ENCODE assay signal across 22 mouse cellular contexts in the genomic region with DNA sequence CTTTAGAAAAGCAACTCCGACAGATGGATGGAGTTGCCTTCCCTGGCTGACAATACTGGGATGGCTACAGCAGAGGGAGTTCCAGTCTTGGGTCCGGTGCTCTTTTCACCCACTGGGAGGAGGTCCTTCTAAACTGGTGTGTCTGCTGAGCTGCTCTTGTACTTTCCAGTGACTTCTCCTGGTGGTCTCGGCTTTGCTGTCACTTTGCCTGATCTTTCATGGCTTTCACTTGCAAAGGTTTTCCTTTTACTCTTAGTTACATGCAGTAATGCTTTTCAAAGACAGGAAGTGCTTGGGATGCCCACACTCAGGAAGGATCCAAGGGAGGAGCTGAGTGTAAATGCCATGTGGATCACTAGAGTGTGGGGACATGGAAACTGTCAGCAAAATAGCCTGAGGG. TPM values are rescaled to one million over a fixed set of nuclear protein-coding genes. Genes with fewer than 3 reads are reported as not detected.
DNase-seq lines count a peak whose midpoint lies in the region; ATAC-seq and TF ChIP-seq lines count a peak whose summit lies in the region.
"Had no signal": no experiment of that assay in that cellular context is flagged by ENCODE, and none has a peak within 500 bp of the region (broad histone marks: within the 10 kb centered on the region; RNA-seq: fewer than 3 reads in every experiment).

No protein-coding gene starts in this region.

- H3K9me3 ChIP-seq in heart, embryonic 10.5 days: no peaks in the 10 kb centered on the region
- H3K9me3 ChIP-seq in midbrain, postnatal 0 days (ENCODE audit: low read length): no peaks in the 10 kb centered on the region
- H3K9me3 ChIP-seq in midbrain, embryonic 11.5 days (ENCODE audit: control insufficient read depth, low read length): no peaks in the 10 kb centered on the region
- no peaks in the 10 kb centered on the region for H3K9me3 ChIP-seq in embryonic facial prominence, embryonic 10.5 days
- H3K9me3 ChIP-seq: forebrain, embryonic 15.5 days; G1E; heart, embryonic 13.5 days; limb, embryonic 12.5 days; liver, embryonic 12.5 days had no signal

- peaks cover 13% of the 10 kb centered on the region for H3K36me3 ChIP-seq in heart, adult 2 months (ENCODE audit: control insufficient read depth, insufficient read depth, low read length)
- H3K36me3 ChIP-seq in heart, embryonic 10.5 days: peaks cover 72% of the 10 kb centered on the region
- H3K36me3 ChIP-seq in kidney, adult 2 months (ENCODE audit: control insufficient read depth, insufficient read depth, low read length): peaks cover 4% of the 10 kb centered on the region; the same call in 1 of the 2 replicates
- H3K36me3 ChIP-seq in midbrain, postnatal 0 days (ENCODE audit: insufficient read depth, low read length): peaks cover 32% of the 10 kb centered on the region
- peaks cover 10% of the 10 kb centered on the region for H3K36me3 ChIP-seq in midbrain, embryonic 11.5 days (ENCODE audit: control insufficient read depth, insufficient read depth, low read length)
- H3K36me3 ChIP-seq in embryonic facial prominence, embryonic 10.5 days (replicated peaks): peaks cover 87% of the 10 kb centered on the region

- H3K79me2 ChIP-seq in heart, adult 2 months (replicated peaks; ENCODE audit: control insufficient read depth, insufficient read depth, low read length): no peaks in the 10 kb centered on the region

- no peak overlapping the region for H3K9ac ChIP-seq in heart, adult 2 months (ENCODE audit: low read depth, low read length)
- H3K9ac ChIP-seq in midbrain, postnatal 0 days (replicated peaks; ENCODE audit: low read length, poor library complexity, severe bottlenecking): no peak overlapping the region
- H3K9ac ChIP-seq in midbrain, embryonic 11.5 days (ENCODE audit: low read length): no peak overlapping the region
- H3K9ac ChIP-seq: forebrain, embryonic 15.5 days; heart, embryonic 13.5 days; limb, embryonic 12.5 days; liver, embryonic 12.5 days had no signal

- DNase-seq in heart, adult 2 months: no peak
- no peak for DNase-seq in heart, embryonic 10.5 days (ENCODE audit: low spot score)
- peak; percentile 14 for DNase-seq in kidney, adult 2 months
- DNase-seq in kidney, postnatal 4 days: no peak
- no peak for DNase-seq in midbrain, postnatal 0 days (ENCODE audit: low spot score)
- DNase-seq in midbrain, embryonic 11.5 days (ENCODE audit: low spot score, missing footprints): no peak
- DNase-seq in embryonic facial prominence, embryonic 10.5 days (ENCODE audit: low spot score): no peak
- DNase-seq: adrenal gland, postnatal 10 days; cerebellum, adult 8-10 months; gastrocnemius, postnatal 36 days; kidney, adult 11 months; lung, adult 2 months; thymus, postnatal 25 days had no signal

- TF ChIP-seq POLR2A in heart, adult 2 months (IDR thresholded peaks at IDR 0.05; ENCODE audit: insufficient read depth, low read depth, low read length): no peak
- no peak for TF ChIP-seq POLR2A in kidney, adult 2 months (IDR thresholded peaks at IDR 0.05; ENCODE audit: low read depth, low read length)

- WGBS in heart, adult 2 months: 36% methylated on average over 3 of the region's 3 CpGs
- 65% methylated on average over 3 of the region's 3 CpGs for WGBS in heart, embryonic 10.5 days
- 61% methylated on average over 3 of the region's 3 CpGs for WGBS in kidney, adult 2 months
- 83% methylated on average over 3 of the region's 3 CpGs for WGBS in midbrain, postnatal 0 days
- 87% methylated on average over 3 of the region's 3 CpGs for WGBS in midbrain, embryonic 11.5 days
- WGBS in embryonic facial prominence, embryonic 10.5 days: 77% methylated on average over 3 of the region's 3 CpGs

- H3K27ac ChIP-seq in heart, adult 2 months: peak overlapping the region; percentile 64
- H3K27ac ChIP-seq in heart, embryonic 10.5 days: no peak overlapping the region
- H3K27ac ChIP-seq in kidney, adult 2 months (ENCODE audit: insufficient read depth, low read depth, low read length): peak overlapping the region; percentile 42
- no peak overlapping the region for H3K27ac ChIP-seq in midbrain, postnatal 0 days (ENCODE audit: low read depth, low read length)
- no peak overlapping the region for H3K27ac ChIP-seq in midbrain, embryonic 11.5 days (ENCODE audit: low read depth, low read length)
- H3K27ac ChIP-seq in embryonic facial prominence, embryonic 10.5 days (replicated peaks): no peak overlapping the region
- H3K27ac ChIP-seq: forebrain, embryonic 15.5 days; heart, embryonic 13.5 days; hindbrain, postnatal 0 days; kidney, postnatal 0 days; limb, embryonic 12.5 days; liver, embryonic 12.5 days; macrophage had no signal

- no peak for TF ChIP-seq EP300 in heart, adult 2 months (IDR thresholded peaks at IDR 0.05; ENCODE audit: insufficient read depth, low read depth, low read length)

- intact Hi-C loops in heart, adult 2 months (cut with DNase I): no loop called here

- no peak overlapping the region for H3K4me3 ChIP-seq in heart, adult 2 months
- no peak overlapping the region for H3K4me3 ChIP-seq in heart, embryonic 10.5 days
- no peak overlapping the region for H3K4me3 ChIP-seq in kidney, adult 2 months (ENCODE audit: insufficient read depth, low read depth, low read length)
- no peak overlapping the region for H3K4me3 ChIP-seq in midbrain, postnatal 0 days (ENCODE audit: low read depth, low read length)
- H3K4me3 ChIP-seq in midbrain, embryonic 11.5 days (ENCODE audit: low read depth, low read length): no peak overlapping the region
- H3K4me3 ChIP-seq in embryonic facial prominence, embryonic 10.5 days: no peak overlapping the region
- H3K4me3 ChIP-seq: forebrain, embryonic 15.5 days; heart, embryonic 13.5 days; limb, embryonic 12.5 days; liver, embryonic 12.5 days had no signal

- H3K27me3 ChIP-seq in heart, adult 2 months (ENCODE audit: control insufficient read depth, insufficient read depth, low read length): no peaks in the 10 kb centered on the region
- H3K27me3 ChIP-seq in heart, embryonic 10.5 days (ENCODE audit: insufficient read depth, poor library complexity, severe bottlenecking): no peaks in the 10 kb centered on the region
- no peaks in the 10 kb centered on the region for H3K27me3 ChIP-seq in kidney, adult 2 months (replicated peaks; ENCODE audit: control insufficient read depth, insufficient read depth, low read length)
- H3K27me3 ChIP-seq in midbrain, postnatal 0 days (ENCODE audit: insufficient read depth, low read length): no peaks in the 10 kb centered on the region
- H3K27me3 ChIP-seq in midbrain, embryonic 11.5 days (ENCODE audit: control insufficient read depth, insufficient read depth, low read length): no peaks in the 10 kb centered on the region
- no peaks in the 10 kb centered on the region for H3K27me3 ChIP-seq in embryonic facial prominence, embryonic 10.5 days (replicated peaks; ENCODE audit: low read depth, poor library complexity, severe bottlenecking)
- H3K27me3 ChIP-seq: forebrain, embryonic 15.5 days; heart, embryonic 13.5 days; limb, embryonic 12.5 days; liver, embryonic 12.5 days had no signal

- H3K4me1 ChIP-seq in heart, adult 2 months (ENCODE audit: control insufficient read depth, insufficient read depth, low read length): peaks cover 9% of the 10 kb centered on the region
- H3K4me1 ChIP-seq in heart, embryonic 10.5 days: no peaks in the 10 kb centered on the region
- H3K4me1 ChIP-seq in kidney, adult 2 months (ENCODE audit: control insufficient read depth, insufficient read depth, low read length): no peaks in the 10 kb centered on the region
- no peaks in the 10 kb centered on the region for H3K4me1 ChIP-seq in midbrain, postnatal 0 days (ENCODE audit: insufficient read depth, low read length)
- H3K4me1 ChIP-seq in midbrain, embryonic 11.5 days (ENCODE audit: control insufficient read depth, insufficient read depth, low read length): no peaks in the 10 kb centered on the region
- no peaks in the 10 kb centered on the region for H3K4me1 ChIP-seq in embryonic facial prominence, embryonic 10.5 days
- H3K4me1 ChIP-seq: forebrain, embryonic 15.5 days; heart, embryonic 13.5 days; limb, embryonic 12.5 days; liver, embryonic 12.5 days had no signal

- ATAC-seq in midbrain, postnatal 0 days (ENCODE audit: low FRiP score): no peak
- no peak for ATAC-seq in midbrain, embryonic 11.5 days (ENCODE audit: low FRiP score)
- ATAC-seq: liver, embryonic 12.5 days; midbrain, embryonic 16.5 days had no signal

- peak; percentile 44 for TF ChIP-seq CTCF in heart, adult 2 months (IDR thresholded peaks at IDR 0.05)
- 0 out of 2 replicates have a peak, but pooled peaks have one; percentile 2 for TF ChIP-seq CTCF in kidney, adult 2 months (conservative IDR thresholded peaks at IDR 0.05; ENCODE audit: insufficient read depth, insufficient read length, low read depth, low read length)
- 0 out of 2 replicates have a peak, but pooled peaks have one; percentile 9 for TF ChIP-seq CTCF in midbrain, postnatal 0 days (IDR thresholded peaks at IDR 0.05)

- no peak overlapping the region for H3K4me2 ChIP-seq in midbrain, postnatal 0 days (ENCODE audit: low read depth, low read length, poor library complexity, severe bottlenecking)
- H3K4me2 ChIP-seq in midbrain, embryonic 11.5 days: no peak overlapping the region
- H3K4me2 ChIP-seq: forebrain, embryonic 15.5 days; heart, embryonic 13.5 days; limb, embryonic 12.5 days; liver, embryonic 12.5 days had no signal

RNA-seq across cellular contexts. Expression of a gene that starts 33.0 kb away (rescaled TPM):
- total RNA-seq in heart, adult 2 months (2021): 10 to 100 TPM; 18.3 to 21.8 TPM
- polyA plus RNA-seq in heart, adult 2 months (2012; rRNA removed): 45.3 and 65.2 TPM in 2 replicates
- 76.1 and 105 TPM in 2 replicates for polyA plus RNA-seq in heart, embryonic 10.5 days (2016; fragmentation: Nextera tagmentation; extraction: Ambion mirVana)
- polyA plus RNA-seq in kidney, adult 2 months (2012; rRNA removed): 42.9 and 48.7 TPM in 2 replicates
- total RNA-seq in midbrain, postnatal 0 days (2014; rRNA removed): 15.1 and 25.5 TPM in 2 replicates
- polyA plus RNA-seq in midbrain, postnatal 0 days (2015; fragmentation: Nextera tagmentation; extraction: Ambion mirVana): 13.2 and 15.1 TPM in 2 replicates
- polyA plus RNA-seq in midbrain, embryonic 11.5 days (2014; fragmentation: Nextera tagmentation; extraction: Ambion mirVana): 79.4 and 80.5 TPM in 2 replicates
- polyA plus RNA-seq in embryonic facial prominence, embryonic 10.5 days (2016; fragmentation: Nextera tagmentation; extraction: Ambion mirVana): 96.2 and 114 TPM in 2 replicates

RNA-seq across cellular contexts. Expression of a gene that starts 41.4 kb away (rescaled TPM):
- total RNA-seq in heart, adult 2 months (2021): 10 to 100 TPM; 10.8 to 11.0 TPM
- polyA plus RNA-seq in heart, adult 2 months (2012; rRNA removed): 12.9 and 18.0 TPM in 2 replicates
- polyA plus RNA-seq in heart, embryonic 10.5 days (2016; fragmentation: Nextera tagmentation; extraction: Ambion mirVana): 40.2 and 50.6 TPM in 2 replicates
- polyA plus RNA-seq in kidney, adult 2 months (2012; rRNA removed): 23.5 and 26.2 TPM in 2 replicates
- total RNA-seq in midbrain, postnatal 0 days (2014; rRNA removed): 39.9 and 41.5 TPM in 2 replicates
- 33.1 and 33.3 TPM in 2 replicates for polyA plus RNA-seq in midbrain, postnatal 0 days (2015; fragmentation: Nextera tagmentation; extraction: Ambion mirVana)
- polyA plus RNA-seq in midbrain, embryonic 11.5 days (2014; fragmentation: Nextera tagmentation; extraction: Ambion mirVana): 68.4 and 75.9 TPM in 2 replicates
- polyA plus RNA-seq in embryonic facial prominence, embryonic 10.5 days (2016; fragmentation: Nextera tagmentation; extraction: Ambion mirVana): 72.6 and 76.9 TPM in 2 replicates

Comparison
In these comparisons a context has a peak if more than half of its experiments do, and no peak if none do; other contexts are left out.
1. H3K27ac ChIP-seq: peak in heart, adult 2 months (single experiment) and kidney, adult 2 months (single experiment); none in heart, embryonic 10.5 days (single experiment), midbrain, postnatal 0 days (single experiment), midbrain, embryonic 11.5 days (single experiment) and embryonic facial prominence, embryonic 10.5 days (single experiment).
2. Peak in every context shown above with its lines, with median percentiles within 50 percentile points of each other: CTCF ChIP-seq.